Mouse (Mus musculus) heart, adult 2 months (tissue): ENCODE data around the gene Lime1. TPM values are rescaled to one million over a fixed set of nuclear protein-coding genes. Genes with fewer than 3 reads are reported as not detected.

Experiments used
- DNase-seq, 2 experiments: peaks; one replicate each; pipeline ENCODE4 v3.0.0; 2021
- H3K27ac ChIP-seq: fragments of 200-600 bp; 2 replicates; pipeline ENCODE4 v1.8.1; 2022
- H3K27me3 ChIP-seq: fragments of 200-500 bp; 2 replicates; pipeline ENCODE4 v1.6.1; 2012; ENCODE audit warnings: mild to moderate bottlenecking, low read length, inconsistent platforms, mixed read lengths; ENCODE audit not compliant: control insufficient read depth, insufficient read depth
- H3K36me3 ChIP-seq: fragments of 200-500 bp; 2 replicates; pipeline ENCODE4 v1.6.1; 2012; ENCODE audit warnings: low read length, inconsistent platforms; ENCODE audit not compliant: control insufficient read depth, insufficient read depth
- H3K4me1 ChIP-seq: fragments of 200-500 bp; 2 replicates; pipeline ENCODE4 v1.6.1; 2011; ENCODE audit warnings: low read length; ENCODE audit not compliant: control insufficient read depth, insufficient read depth
- H3K4me3 ChIP-seq: fragments of 200-600 bp; 2 replicates; pipeline ENCODE4 v1.8.1; 2022
- H3K79me2 ChIP-seq: fragments of 200-500 bp; replicated peaks from 2 replicates; pipeline ENCODE4 v1.6.1; 2012; ENCODE audit warnings: mild to moderate bottlenecking, inconsistent platforms, low read length, moderate library complexity, mixed read lengths; ENCODE audit not compliant: control insufficient read depth, insufficient read depth
- H3K9ac ChIP-seq: fragments of 200-500 bp; 2 replicates; pipeline ENCODE4 v1.6.1; 2012; ENCODE audit warnings: low read depth, mild to moderate bottlenecking, control low read depth, inconsistent platforms, low read length, mixed read lengths
- CTCF ChIP-seq: fragments of 200-600 bp; IDR thresholded peaks from 2 replicates; pipeline ENCODE4 v1.8.1; 2022; ENCODE audit warnings: antibody characterized with exemption, mild to moderate bottlenecking, moderate library complexity
- EP300 ChIP-seq: fragments of 200-500 bp; IDR thresholded peaks from 2 replicates; pipeline ENCODE4 v1.6.1; 2011; ENCODE audit warnings: low read depth, low read length, control low read depth; ENCODE audit not compliant: insufficient read depth
- POLR2A ChIP-seq: fragments of 200-500 bp; IDR thresholded peaks from 2 replicates; pipeline ENCODE4 v1.6.1; 2011; ENCODE audit warnings: mild to moderate bottlenecking, low read depth, low read length, control low read depth; ENCODE audit not compliant: insufficient read depth
- WGBS: fragments of 180-500 bp; shearing (Covaris S2); methylation state at CpG from one replicate; pipeline ENCODE4 v1.1.7; 2018; 5-methylcytosine and 5-hydroxymethylcytosine counted together
- intact Hi-C: fragments of 180-260 bp; cut with DNase I; formaldehyde crosslinking; loops from one replicate; pipeline ENCODE4 v1.15.1; 2025
- polyA plus RNA-seq: library from polyadenylated mRNA; depleted of rRNA; stranded (reverse); fragments of >200 nt; gene quantifications from 2 replicates; pipeline ENCODE4 v1.2.3, GENCODE M21; 2012
- total RNA-seq, 2 experiments: library from RNA; stranded (reverse); gene quantifications; 2 replicates each; pipeline ENCODE4 v1.2.3; 2021

The Lime1 gene
- total and polyA plus RNA-seq, 3 experiments: 5.0 to 21.7 (median 5.2) TPM

DNA sequence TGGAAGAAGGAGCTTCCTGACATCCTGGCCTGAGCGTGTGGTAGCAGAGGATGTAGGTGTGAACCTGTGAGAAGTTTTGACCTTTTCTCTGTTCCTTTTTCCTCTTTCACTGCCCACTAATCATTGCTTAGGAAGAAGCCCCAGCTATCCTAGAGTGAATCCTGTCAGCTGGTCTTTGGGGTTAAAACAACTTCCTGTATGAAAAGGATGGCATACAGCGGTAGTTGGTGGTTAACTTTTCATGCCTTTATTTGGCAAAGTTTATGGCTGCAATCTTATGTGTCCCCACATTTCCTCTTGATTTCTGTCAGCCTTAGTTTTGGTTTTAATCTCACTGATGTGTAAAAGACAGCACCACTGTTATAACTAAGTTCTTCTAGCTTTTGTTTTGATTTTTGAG, 2.6 kb upstream of the Lime1 start:
- Histone ChIP-seq H3K27ac (no peak overlapping the region), H3K4me3 (no peak overlapping the region), H3K27me3 (no peaks in the 10 kb centered on the region), H3K79me2 (peaks cover 7% of the 10 kb centered on the region), H3K4me1 (peaks cover 1% of the 10 kb centered on the region; the same call in 1 of the 2 replicates), H3K9ac (no peak overlapping the region), H3K36me3 (no peaks in the 10 kb centered on the region)
- DNase-seq: no peak
- 45% methylated on average over 2 of the region's 2 CpGs for WGBS
- intact Hi-C loops: no loop called here
- TF ChIP-seq EP300 (no peak), POLR2A (no peak), CTCF (no peak)

DNA sequence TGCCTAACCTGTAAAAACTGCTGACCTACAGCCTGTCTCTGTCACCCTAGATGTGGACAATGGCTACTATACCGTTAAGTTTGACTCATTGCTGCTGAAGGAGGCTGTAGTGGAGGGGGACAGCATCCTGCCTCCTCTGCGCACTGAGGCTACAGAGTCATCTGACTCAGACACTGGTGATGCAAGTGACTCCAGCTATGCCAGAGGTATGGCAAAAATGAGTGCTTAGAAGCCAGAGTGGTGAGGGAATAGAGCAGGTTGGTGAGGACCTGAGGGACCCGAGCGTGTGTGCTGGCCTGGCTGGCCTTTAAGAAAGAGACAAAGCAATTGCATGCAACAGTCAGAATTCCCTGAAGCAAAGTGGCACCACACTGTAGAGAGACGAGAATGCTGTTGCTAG, 1.2 kb upstream of the Lime1 start:
- WGBS: 72% methylated on average over 5 of the region's 5 CpGs
- H3K27ac ChIP-seq: no peak overlapping the region
- no peak overlapping the region for H3K4me3 ChIP-seq
- no peaks in the 10 kb centered on the region for H3K36me3 ChIP-seq
- no peak for DNase-seq
- no peaks in the 10 kb centered on the region for H3K27me3 ChIP-seq
- TF ChIP-seq EP300: no peak
- TF ChIP-seq POLR2A: no peak
- no peak for TF ChIP-seq CTCF
- H3K79me2 ChIP-seq: peaks cover 2% of the 10 kb centered on the region; the same call in 1 of the 2 replicates
- H3K4me1 ChIP-seq: peaks cover 1% of the 10 kb centered on the region; the same call in 1 of the 2 replicates
- intact Hi-C loops: no loop called here
- H3K9ac ChIP-seq: no peak overlapping the region

DNA sequence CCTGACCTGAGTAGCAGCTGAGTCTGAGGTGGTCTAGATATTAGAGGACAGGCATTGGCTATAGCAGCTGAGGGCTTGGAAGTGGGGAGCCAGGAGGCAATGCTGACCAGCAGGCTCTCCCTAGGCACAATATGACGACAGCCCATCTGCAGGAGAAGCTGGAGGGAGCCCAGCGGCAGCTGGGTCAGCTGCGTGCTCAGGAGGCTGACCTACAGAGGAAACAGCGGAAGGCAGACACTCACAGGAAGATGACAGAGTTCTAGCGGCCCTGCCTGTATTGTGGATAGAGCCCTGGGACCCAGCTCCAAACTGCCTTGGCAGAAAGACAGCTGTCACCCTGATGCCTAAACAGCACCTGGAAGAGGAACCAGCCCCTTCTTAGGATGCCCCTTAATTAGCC, 373 bp downstream of the Lime1 start:
- Histone ChIP-seq H3K4me1 (peaks cover 6% of the 10 kb centered on the region), H3K9ac (no peak overlapping the region), H3K27ac (no peak overlapping the region), H3K79me2 (no peaks in the 10 kb centered on the region), H3K4me3 (no peak overlapping the region), H3K27me3 (no peaks in the 10 kb centered on the region), H3K36me3 (no peaks in the 10 kb centered on the region)
- WGBS: 51% methylated on average over 5 of the region's 5 CpGs
- no peak for TF ChIP-seq POLR2A
- no peak for TF ChIP-seq EP300
- TF ChIP-seq CTCF: no peak
- DNase-seq: no peak
- intact Hi-C loops: no loop called here

DNA sequence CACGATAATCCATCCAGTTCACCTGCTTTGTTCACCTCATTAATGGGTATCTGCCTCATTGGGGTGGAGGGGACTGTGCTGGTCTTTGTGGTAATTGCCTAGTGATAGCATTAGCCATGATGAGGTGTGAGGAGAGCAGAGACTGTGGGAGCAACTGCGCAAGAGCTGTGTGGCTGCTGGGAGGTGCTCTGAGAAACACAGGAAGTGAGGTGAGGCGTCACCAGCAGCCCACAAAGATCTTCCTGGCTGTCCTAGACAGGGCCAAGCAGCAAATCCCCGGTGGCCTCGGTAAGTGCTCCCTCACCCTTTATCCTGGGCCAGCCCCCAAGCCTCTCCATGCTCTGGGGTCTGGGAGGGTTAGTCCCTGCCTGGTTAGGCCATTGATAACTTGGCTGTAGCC, 1.2 kb downstream of the Lime1 start:
- H3K4me3 ChIP-seq: no peak overlapping the region
- WGBS: 69% methylated on average over 5 of the region's 5 CpGs
- intact Hi-C loops: no loop called here
- no peaks in the 10 kb centered on the region for H3K27me3 ChIP-seq
- H3K36me3 ChIP-seq: no peaks in the 10 kb centered on the region
- no peak overlapping the region for H3K27ac ChIP-seq
- H3K9ac ChIP-seq: no peak overlapping the region
- H3K79me2 ChIP-seq: no peaks in the 10 kb centered on the region
- H3K4me1 ChIP-seq: peaks cover 7% of the 10 kb centered on the region
- no peak for TF ChIP-seq CTCF
- no peak for TF ChIP-seq EP300
- TF ChIP-seq POLR2A: no peak
- no peak for DNase-seq

DNA sequence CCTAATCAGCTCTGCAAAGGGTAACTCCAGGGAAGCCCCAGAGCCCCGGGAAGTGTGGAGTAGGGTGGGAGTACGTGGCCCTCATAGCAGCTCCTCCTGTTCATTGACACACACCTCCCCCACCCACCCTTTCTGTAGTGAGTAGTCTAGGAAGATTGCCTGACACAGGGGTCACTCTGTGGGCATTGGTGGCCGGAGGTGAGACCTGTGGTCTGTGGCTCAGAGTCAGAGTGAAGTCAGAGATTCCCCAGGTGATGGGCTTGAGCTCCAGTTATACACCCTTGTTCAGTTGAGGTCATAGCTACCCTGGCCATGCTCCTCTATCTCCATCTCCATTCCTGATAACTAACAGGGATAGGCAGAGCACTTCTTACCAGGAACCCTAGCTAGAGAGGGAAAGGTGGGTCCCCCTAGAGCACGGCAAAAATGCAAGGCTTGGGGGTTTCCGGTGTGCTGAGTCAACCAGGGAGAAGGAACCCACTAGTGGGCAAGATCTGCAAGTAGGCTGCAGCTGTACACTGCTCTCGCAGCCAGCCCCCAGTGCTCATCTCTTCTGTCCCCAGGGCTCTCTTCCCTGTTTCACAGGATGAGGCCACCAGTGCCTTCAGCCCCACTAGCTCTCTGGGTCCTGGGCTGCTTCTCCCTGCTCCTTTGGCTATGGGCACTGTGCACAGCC, 1.9 kb downstream of the Lime1 start:
- no peak overlapping the region for H3K4me3 ChIP-seq
- 85% methylated on average over 6 of the region's 6 CpGs for WGBS
- H3K9ac ChIP-seq: no peak overlapping the region
- H3K79me2 ChIP-seq: no peaks in the 10 kb centered on the region
- intact Hi-C loops: no loop called here
- H3K27me3 ChIP-seq: no peaks in the 10 kb centered on the region
- H3K36me3 ChIP-seq: no peaks in the 10 kb centered on the region
- H3K4me1 ChIP-seq: peaks cover 8% of the 10 kb centered on the region
- TF ChIP-seq CTCF: no peak
- no peak for TF ChIP-seq POLR2A
- TF ChIP-seq EP300: no peak
- no peak overlapping the region for H3K27ac ChIP-seq
- no peak for DNase-seq

DNA sequence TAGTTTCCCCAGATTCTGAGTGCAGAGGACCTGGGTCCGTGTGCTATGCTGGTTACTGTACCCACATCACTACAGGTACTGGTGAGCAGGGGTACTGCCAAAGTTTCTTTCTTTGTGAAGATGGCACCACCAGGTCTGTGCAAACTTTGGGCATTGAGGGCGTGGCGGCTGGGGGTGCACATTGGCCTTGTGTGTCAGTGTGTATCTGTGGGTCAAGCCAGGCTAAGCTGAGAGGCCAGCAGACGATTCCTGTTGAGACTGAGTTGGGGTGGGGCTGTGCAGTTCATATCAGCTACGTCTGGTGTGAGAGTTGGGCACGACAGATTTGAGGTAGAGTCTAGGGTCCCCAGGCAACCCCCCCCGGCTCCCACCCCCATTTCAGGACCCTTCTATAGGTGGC, 4.6 kb downstream of the Lime1 start:
- Histone ChIP-seq H3K27me3 (no peaks in the 10 kb centered on the region), H3K27ac (no peak overlapping the region), H3K4me3 (no peak overlapping the region), H3K4me1 (peaks cover 8% of the 10 kb centered on the region), H3K36me3 (no peaks in the 10 kb centered on the region), H3K9ac (no peak overlapping the region), H3K79me2 (no peaks in the 10 kb centered on the region)
- DNase-seq: no peak
- 88% methylated on average over 7 of the region's 7 CpGs for WGBS
- intact Hi-C loops: no loop called here
- no peak for TF ChIP-seq EP300
- TF ChIP-seq CTCF: no peak
- no peak for TF ChIP-seq POLR2A
